Mouse (Mus musculus): ENCODE data around the gene Tmem132a. TPM values are rescaled to one million over a fixed set of nuclear protein-coding genes. Genes with fewer than 3 reads are reported as not detected.

Tmem132a gene
- polyA plus RNA-seq, 1 experiment from 2014 or later: 2.8 TPM

DNA sequence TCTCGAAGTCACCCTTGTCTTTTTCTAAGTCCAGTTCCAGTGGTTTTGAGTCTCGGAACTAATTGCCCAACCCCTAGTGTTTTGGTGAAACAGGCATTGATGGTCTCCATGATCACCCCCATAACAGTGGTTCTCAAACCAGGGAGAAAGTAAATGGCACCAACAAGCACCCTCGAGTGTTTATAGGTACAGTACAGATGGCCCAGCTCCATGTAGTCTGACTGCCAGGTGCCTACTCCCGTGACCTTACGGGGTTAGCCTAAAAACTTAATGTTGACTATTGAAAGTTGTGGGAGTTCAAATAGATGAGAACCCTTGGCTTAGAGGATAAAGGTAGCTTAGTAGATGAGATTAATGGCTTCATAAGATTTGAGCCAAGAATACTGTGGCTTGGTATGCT, 31.3 kb upstream of the Tmem132a start:
- H3K4me2 ChIP-seq: no peak overlapping the region
- H3K9me3 ChIP-seq (replicated peaks): no peaks in the 10 kb centered on the region
- no peak overlapping the region for H3K9ac ChIP-seq
- no peak for ATAC-seq (ENCODE audit: insufficient read depth)
- no peak overlapping the region for H3K27ac ChIP-seq (replicated peaks)
- H3K4me1 ChIP-seq (replicated peaks): peaks cover 19% of the 10 kb centered on the region
- no peaks in the 10 kb centered on the region for H3K27me3 ChIP-seq
- H3K4me3 ChIP-seq (replicated peaks): no peak overlapping the region
- whole genome bisulfite sequencing (ENCODE audit: insufficient replicate concordance): 75% methylated on average over 5 of the region's 5 CpGs
- peaks cover 86% of the 10 kb centered on the region for H3K36me3 ChIP-seq (replicated peaks)

DNA sequence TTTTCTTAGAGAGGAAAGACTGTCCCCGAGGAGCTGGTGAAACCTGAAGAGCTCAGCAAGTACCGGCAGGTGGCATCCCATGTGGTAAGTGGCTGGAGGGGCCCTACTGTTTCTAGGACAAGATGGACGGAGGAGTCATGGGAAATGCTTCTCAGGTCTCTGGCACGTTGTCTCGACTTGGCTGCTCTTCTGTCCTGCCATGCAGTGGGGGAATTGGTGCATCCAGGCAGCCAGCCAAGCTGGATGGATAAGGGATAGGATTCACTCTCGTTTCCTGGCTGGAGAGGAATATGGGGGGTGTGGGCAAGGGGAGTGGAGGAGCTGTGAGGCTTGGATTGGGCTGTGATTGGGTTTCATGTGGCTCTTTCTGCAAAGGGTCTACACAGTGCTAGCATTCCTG, 30.6 kb upstream of the Tmem132a start:
- Histone ChIP-seq H3K4me3 (replicated peaks) (no peak overlapping the region), H3K4me2 (no peak overlapping the region), H3K36me3 (replicated peaks) (peaks cover 79% of the 10 kb centered on the region), H3K9me3 (replicated peaks) (no peaks in the 10 kb centered on the region), H3K27me3 (no peaks in the 10 kb centered on the region), H3K4me1 (replicated peaks) (peaks cover 26% of the 10 kb centered on the region), H3K27ac (replicated peaks) (no peak overlapping the region), H3K9ac (no peak overlapping the region)
- 75% methylated on average over 6 of the region's 6 CpGs for WGBS (ENCODE audit: insufficient replicate concordance)
- no peak for ATAC-seq (ENCODE audit: insufficient read depth)

DNA sequence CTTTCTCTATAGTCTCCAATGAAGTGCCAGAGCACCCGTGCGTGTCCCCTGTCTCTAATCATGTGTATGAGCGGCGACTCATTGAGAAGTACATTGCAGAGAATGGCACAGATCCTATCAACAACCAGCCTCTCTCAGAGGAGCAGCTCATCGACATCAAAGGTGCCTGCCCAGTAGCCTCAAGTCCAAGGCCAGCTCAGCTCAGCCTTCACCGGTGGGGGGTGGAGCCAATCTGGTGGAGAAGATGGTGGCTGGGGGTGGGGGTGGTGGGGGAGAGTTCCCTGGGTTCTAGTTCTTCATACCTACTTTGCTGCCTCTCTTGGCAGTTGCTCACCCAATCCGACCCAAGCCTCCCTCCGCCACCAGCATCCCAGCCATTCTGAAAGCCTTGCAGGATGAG, 27.8 kb upstream of the Tmem132a start:
- WGBS (ENCODE audit: insufficient replicate concordance): 71% methylated on average over 8 of the region's 8 CpGs
- no peak overlapping the region for H3K9ac ChIP-seq
- no peak overlapping the region for H3K4me3 ChIP-seq (replicated peaks)

DNA sequence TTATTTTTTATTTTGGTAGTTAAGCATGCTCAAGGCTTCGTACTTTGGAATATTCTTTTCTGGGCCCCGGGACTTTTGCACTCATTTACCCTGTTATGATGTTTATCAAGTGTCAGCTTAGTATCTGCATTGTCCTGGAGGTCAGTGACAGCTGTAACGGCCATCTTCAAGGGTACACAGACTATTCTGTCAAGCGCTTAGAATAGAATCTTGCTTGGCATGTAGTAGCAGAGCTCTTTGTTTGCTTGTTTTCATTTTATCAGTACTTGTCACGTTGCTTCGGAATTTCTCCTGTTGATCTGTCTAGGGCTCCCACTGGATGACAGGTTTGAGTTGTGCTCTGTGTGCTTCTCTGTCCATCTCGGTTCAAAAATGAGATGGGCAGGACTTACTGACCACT, 27.1 kb upstream of the Tmem132a start:
- ATAC-seq (ENCODE audit: insufficient read depth): no peak
- Histone ChIP-seq H3K4me2 (peak overlapping the region; percentile 92), H3K27me3 (no peaks in the 10 kb centered on the region), H3K4me1 (replicated peaks) (peaks cover 30% of the 10 kb centered on the region), H3K9me3 (replicated peaks) (no peaks in the 10 kb centered on the region), H3K9ac (peak overlapping the region; percentile 73), H3K36me3 (replicated peaks) (peaks cover 44% of the 10 kb centered on the region), H3K27ac (replicated peaks) (no peak overlapping the region; the same call in 1 of the 2 replicates), H3K4me3 (replicated peaks) (peak overlapping the region; percentile 76)
- WGBS (ENCODE audit: insufficient replicate concordance): 57% methylated on average over 7 of the region's 7 CpGs

More for the DNA sequence above, 27.8 kb upstream of the Tmem132a start:
- peaks cover 30% of the 10 kb centered on the region for H3K4me1 ChIP-seq (replicated peaks)
- H3K27ac ChIP-seq (replicated peaks): no peak overlapping the region
- no peak overlapping the region for H3K4me2 ChIP-seq
- H3K36me3 ChIP-seq (replicated peaks): peaks cover 50% of the 10 kb centered on the region
- H3K9me3 ChIP-seq (replicated peaks): no peaks in the 10 kb centered on the region
- H3K27me3 ChIP-seq: no peaks in the 10 kb centered on the region
- no peak for ATAC-seq (ENCODE audit: insufficient read depth)

DNA sequence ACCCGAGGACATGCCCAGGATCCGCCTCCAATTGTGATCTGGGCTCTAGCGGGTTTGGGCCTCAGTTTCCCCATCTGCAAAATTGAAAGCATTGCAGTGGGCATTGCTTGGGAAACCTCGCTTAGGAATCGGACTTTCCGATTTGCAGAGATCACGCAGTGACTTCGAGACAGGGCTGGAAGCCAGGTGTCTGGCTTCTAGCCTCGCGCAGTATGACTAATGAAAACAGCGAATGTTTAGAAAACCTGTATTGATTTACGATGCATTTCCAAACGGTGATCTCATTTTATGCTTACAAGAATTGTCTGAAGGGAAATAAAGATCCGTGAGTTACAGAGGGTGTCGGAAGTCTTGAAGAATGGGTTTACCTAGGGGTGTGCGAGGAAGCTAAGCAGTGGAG, 26.0 kb upstream of the Tmem132a start:
- peak overlapping the region; percentile 80 for H3K27ac ChIP-seq (replicated peaks)
- peaks cover 30% of the 10 kb centered on the region for H3K4me1 ChIP-seq (replicated peaks)
- no peak for ATAC-seq (ENCODE audit: insufficient read depth)
- H3K36me3 ChIP-seq (replicated peaks): peaks cover 33% of the 10 kb centered on the region
- under 1% methylated on average over 16 of the region's 16 CpGs for WGBS (ENCODE audit: insufficient replicate concordance)
- H3K27me3 ChIP-seq: no peaks in the 10 kb centered on the region
- peak overlapping the region; percentile 92 for H3K4me2 ChIP-seq
- no peaks in the 10 kb centered on the region for H3K9me3 ChIP-seq (replicated peaks)
- H3K9ac ChIP-seq: peak overlapping the region; percentile 73
- peak overlapping the region; percentile 76 for H3K4me3 ChIP-seq (replicated peaks)

DNA sequence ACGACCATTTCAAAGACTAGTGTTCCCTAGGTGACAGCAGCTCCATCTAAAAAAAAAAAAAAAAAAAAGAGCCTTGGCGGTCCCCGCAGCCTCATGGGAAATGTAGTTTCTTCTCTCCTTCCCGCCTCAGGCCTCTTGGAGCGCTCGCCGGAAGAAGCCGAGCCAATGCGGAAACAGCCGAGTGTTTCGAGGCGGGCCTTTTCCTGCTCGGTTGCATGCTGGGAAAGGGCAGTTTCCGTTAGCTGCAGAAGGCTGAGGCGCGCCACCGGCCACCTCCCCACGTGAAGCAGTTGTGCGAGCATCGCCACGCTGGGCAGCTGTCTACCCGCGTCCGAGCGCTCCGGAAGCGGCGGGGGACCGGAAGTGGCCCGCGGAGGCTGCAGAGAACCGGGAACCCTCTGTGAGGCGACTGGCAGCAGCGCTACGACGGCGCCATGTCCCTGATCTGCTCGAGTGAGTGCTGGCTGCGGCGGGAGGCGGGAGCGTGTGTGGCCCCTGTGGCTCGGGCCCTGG, 25.3 kb upstream of the Tmem132a start, which contains the start of gene Prpf19:
Gene Prpf19 (plus strand): TSS at position 216 of the 513 bp plus-strand sequence.
- H3K9ac ChIP-seq: peak within 1 kb of the TSS; percentile 73
- WGBS (ENCODE audit: insufficient replicate concordance): 0% methylated on average over 43 of the region's 43 CpGs
- H3K27me3 ChIP-seq: no peaks in the 10 kb centered on the region
- no peaks in the 10 kb centered on the region for H3K9me3 ChIP-seq (replicated peaks)
- H3K36me3 ChIP-seq (replicated peaks): peaks cover 26% of the 10 kb centered on the region
- peak within 1 kb of the TSS; percentile 92 for H3K4me2 ChIP-seq
- H3K4me3 ChIP-seq (replicated peaks): peak within 1 kb of the TSS; percentile 76
- peak within 1 kb of the TSS; percentile 80 for H3K27ac ChIP-seq (replicated peaks)
- ATAC-seq (ENCODE audit: insufficient read depth): peak; percentile 94
- peaks cover 30% of the 10 kb centered on the region for H3K4me1 ChIP-seq (replicated peaks)

DNA sequence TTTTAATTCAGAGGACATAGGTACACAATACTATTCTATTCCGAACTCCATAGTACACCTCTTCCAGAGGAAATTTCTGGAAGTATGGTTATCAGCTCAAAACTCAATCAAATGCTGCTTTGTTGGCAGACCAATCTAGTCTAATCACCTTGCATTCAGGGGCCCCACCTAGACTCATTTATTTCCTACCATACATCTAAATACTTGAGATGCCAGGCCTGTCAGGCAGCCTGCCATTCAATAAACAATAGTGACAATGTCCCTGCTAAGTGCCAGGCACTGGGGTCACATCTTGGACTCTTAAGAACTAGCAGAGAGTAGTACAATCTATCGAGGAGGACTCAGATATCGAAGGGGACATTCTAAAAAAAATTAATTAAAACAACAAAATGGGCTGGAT, 22.5 kb upstream of the Tmem132a start:
- no peak overlapping the region for H3K9ac ChIP-seq
- H3K9me3 ChIP-seq (replicated peaks): no peaks in the 10 kb centered on the region
- no peaks in the 10 kb centered on the region for H3K36me3 ChIP-seq (replicated peaks)
- H3K27ac ChIP-seq (replicated peaks): no peak overlapping the region
- H3K27me3 ChIP-seq: no peaks in the 10 kb centered on the region
- H3K4me3 ChIP-seq (replicated peaks): no peak overlapping the region
- ATAC-seq (ENCODE audit: insufficient read depth): no peak
- 60% methylated on average over 3 of the region's 3 CpGs for WGBS (ENCODE audit: insufficient replicate concordance)
- H3K4me2 ChIP-seq: no peak overlapping the region
- H3K4me1 ChIP-seq (replicated peaks): peaks cover 27% of the 10 kb centered on the region

DNA sequence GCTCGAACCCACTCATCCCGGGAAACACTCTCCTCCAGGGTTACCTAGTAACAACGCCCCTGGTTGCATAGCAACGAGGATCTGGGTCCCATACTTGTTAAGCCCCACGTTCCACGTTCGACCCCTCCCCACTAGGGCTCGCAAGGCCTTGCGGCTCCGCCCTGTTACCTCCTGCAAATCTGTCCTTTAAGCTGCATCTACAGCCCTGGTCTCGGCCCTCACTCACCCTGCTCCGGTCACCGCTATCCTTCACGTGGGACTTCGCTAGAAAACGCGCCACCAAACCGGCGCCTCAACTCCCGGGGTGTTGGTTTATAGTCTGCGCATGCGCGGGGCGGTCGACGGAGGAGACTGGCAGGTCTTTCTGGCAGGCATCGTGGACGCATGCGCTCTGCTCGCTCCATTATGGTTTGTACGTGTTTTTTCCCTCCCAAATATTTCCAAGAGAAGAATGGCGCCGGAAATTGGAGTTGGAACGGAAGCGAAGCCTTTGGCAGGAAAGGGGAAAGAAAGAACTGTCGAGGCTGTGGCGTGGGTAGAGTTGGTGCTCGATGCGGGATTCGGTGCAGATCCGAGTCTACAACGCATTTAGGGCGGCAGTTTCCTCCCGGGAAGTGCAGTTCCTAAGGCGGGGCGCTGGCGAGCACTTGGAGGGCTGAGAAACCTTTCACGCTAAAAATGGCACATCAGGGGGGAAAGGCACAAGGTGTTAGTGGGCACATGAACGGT, 11.8 kb upstream of the Tmem132a start, which contains the start of gene Tmem109:
Gene Tmem109 (minus strand): TSS at position 576 of the 729 bp plus-strand sequence.
- peak within 1 kb of the TSS; percentile 55 for H3K27ac ChIP-seq (replicated peaks)
- peaks cover 31% of the 10 kb centered on the region for H3K4me1 ChIP-seq (replicated peaks)
- H3K9ac ChIP-seq: peak within 1 kb of the TSS; percentile 56
- no peaks in the 10 kb centered on the region for H3K9me3 ChIP-seq (replicated peaks)
- peak; percentile 84 for ATAC-seq (ENCODE audit: insufficient read depth)
- H3K4me3 ChIP-seq (replicated peaks): peak within 1 kb of the TSS; percentile 60
- H3K27me3 ChIP-seq: no peaks in the 10 kb centered on the region
- H3K36me3 ChIP-seq (replicated peaks): no peaks in the 10 kb centered on the region
- WGBS (ENCODE audit: insufficient replicate concordance): under 1% methylated on average over 49 of the region's 49 CpGs
- peak within 1 kb of the TSS; percentile 94 for H3K4me2 ChIP-seq

DNA sequence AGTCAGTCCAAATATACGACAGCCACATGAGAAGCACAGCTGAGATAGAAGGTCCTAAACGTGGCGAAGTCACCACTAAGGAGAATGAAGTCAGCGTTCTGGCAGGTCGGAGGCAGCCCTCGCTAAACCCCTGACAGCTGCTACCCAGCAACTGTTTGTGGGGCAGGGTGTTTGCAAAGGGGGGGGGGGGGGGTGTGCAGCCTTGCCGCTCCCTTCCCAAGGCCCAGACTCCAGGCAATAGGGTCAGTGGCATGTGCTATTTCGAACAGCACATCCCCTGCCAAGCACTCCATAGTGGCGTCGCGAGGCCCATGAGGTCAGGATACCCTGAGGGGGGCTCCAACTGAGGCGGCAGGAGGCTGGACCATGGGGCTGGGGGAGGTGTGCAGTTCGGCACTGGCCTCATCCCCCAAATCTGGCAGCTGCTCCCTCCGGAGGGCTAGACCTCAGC, 11.3 kb upstream of the Tmem132a start:
- H3K9me3 ChIP-seq (replicated peaks): no peaks in the 10 kb centered on the region
- peak overlapping the region; percentile 60 for H3K4me3 ChIP-seq (replicated peaks)
- peak overlapping the region; percentile 56 for H3K9ac ChIP-seq
- peak; percentile 20 for ATAC-seq (ENCODE audit: insufficient read depth)
- WGBS (ENCODE audit: insufficient replicate concordance): 5% methylated on average over 14 of the region's 14 CpGs
- no peaks in the 10 kb centered on the region for H3K36me3 ChIP-seq (replicated peaks)
- H3K4me1 ChIP-seq (replicated peaks): peaks cover 31% of the 10 kb centered on the region
- no peak overlapping the region for H3K27ac ChIP-seq (replicated peaks)
- H3K4me2 ChIP-seq: peak overlapping the region; percentile 94
- H3K27me3 ChIP-seq: no peaks in the 10 kb centered on the region

DNA sequence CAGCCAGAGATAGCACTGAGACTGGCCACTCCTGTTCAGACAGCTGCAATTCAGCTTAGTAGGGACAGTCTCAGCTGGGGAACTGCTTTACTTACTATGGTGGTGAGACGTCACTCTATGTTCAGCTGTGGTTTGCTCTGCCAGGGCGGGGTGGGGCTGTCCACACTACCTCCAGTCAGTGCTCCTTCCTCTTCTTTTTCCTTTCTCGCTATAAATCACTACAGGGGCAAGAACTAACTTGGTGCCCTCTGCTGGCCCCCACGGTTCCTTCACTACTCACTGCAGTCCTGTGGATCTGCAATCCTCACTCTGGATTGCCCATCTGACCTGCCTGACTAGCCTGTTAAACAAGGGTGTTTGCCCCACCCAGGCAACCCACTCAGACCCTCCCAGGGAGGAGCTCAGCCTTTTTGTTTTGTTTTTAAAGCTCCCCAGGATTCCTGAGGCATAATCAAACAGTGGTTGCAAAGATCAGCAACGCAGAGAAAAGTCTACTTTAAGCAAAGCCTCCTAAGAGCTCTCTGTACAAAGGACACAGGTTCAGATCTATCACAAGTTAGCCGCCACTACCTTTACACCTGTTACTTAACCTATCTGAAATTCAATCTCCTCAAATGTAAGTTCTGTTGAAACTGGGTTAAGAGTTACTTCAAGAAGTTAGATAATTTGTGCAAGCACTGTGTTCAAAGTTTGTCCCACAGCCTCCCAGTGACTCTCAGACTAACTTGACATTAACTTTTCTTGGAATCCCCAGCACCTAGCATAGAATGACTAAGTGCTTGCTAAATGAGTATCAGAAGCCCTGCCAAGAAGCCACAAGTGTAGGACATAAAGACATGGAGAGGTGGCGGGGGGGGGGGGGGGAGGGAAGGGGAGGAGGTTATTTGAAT, 10.6 kb upstream of the Tmem132a start:
- Histone ChIP-seq H3K27ac (replicated peaks) (no peak overlapping the region), H3K9ac (no peak overlapping the region), H3K27me3 (no peaks in the 10 kb centered on the region), H3K4me2 (peak overlapping the region; percentile 94), H3K36me3 (replicated peaks) (no peaks in the 10 kb centered on the region), H3K4me3 (replicated peaks) (peak overlapping the region; percentile 60), H3K4me1 (replicated peaks) (peaks cover 31% of the 10 kb centered on the region), H3K9me3 (replicated peaks) (no peaks in the 10 kb centered on the region)
- WGBS (ENCODE audit: insufficient replicate concordance): 31% methylated on average over 7 of the region's 7 CpGs
- peak; percentile 18; the same call in 1 of the 2 replicates for ATAC-seq (ENCODE audit: insufficient read depth)

Data from liver, embryonic 15.5 days (tissue).